Mouse (Mus musculus) cerebellum, adult 9-11 months (tissue): ENCODE results near the gene Tatdn3.
"Not testable (repeated sequence)": the region's sequence is repeated elsewhere in the genome, so short reads cannot be mapped to it uniquely, and the experiment has no call there.

Source experiments
- DNase-seq: peaks from one replicate; pipeline ENCODE4 v3.0.0; 2022

The Tatdn3 gene

GRCm38 (mm10) chr1:191030182-191030581 lies 32.5 kb downstream of the Tatdn3 start:
- DNase-seq, result no peak

GRCm38 (mm10) chr1:191026021-191026713 lies 36.6 kb downstream of the Tatdn3 start, which contains the start of gene Flvcr1:
Gene Flvcr1 (minus strand): TSS chr1:191026158.
- DNase-seq, result peak; percentile 99

GRCm38 (mm10) chr1:191025016-191026012 lies 37.4 kb downstream of the Tatdn3 start:
- DNase-seq, result peak; percentile 44

GRCm38 (mm10) chr1:191023806-191024205 lies 38.9 kb downstream of the Tatdn3 start:
- DNase-seq, result not testable (repeated sequence)

GRCm38 (mm10) chr1:191023140-191023539 lies 39.6 kb downstream of the Tatdn3 start:
- DNase-seq, result no peak

GRCm38 (mm10) chr1:191021016-191021415 lies 41.7 kb downstream of the Tatdn3 start:
- DNase-seq, result no peak

GRCm38 (mm10) chr1:191020217-191020924 lies 42.4 kb downstream of the Tatdn3 start:
- no peak for DNase-seq

GRCm38 (mm10) chr1:191019803-191020202 lies 42.9 kb downstream of the Tatdn3 start:
- no peak for DNase-seq

- DNase-seq, result no peak
Measured at GRCm38 (mm10) chr1:191014271-191014670, 48.5 kb downstream of the Tatdn3 start.

GRCm38 (mm10) chr1:191008707-191009106 lies 54.0 kb downstream of the Tatdn3 start:
- no peak for DNase-seq

GRCm38 (mm10) chr1:191002201-191002600 lies 60.5 kb downstream of the Tatdn3 start:
- DNase-seq, result no peak

GRCm38 (mm10) chr1:191000686-191001085 lies 62.0 kb downstream of the Tatdn3 start:
- DNase-seq, result peak; percentile 21

GRCm38 (mm10) chr1:190998027-190998426 lies 64.7 kb downstream of the Tatdn3 start:
- DNase-seq, result no peak

GRCm38 (mm10) chr1:190996346-190996877 lies 66.3 kb downstream of the Tatdn3 start:
- no peak for DNase-seq
